Mouse (Mus musculus): ENCODE data around the gene Gbp8.
"Not testable (repeated sequence)": the region's sequence is repeated elsewhere in the genome, so short reads cannot be mapped to it uniquely, and the experiment has no call there.

The Gbp8 gene

DNA sequence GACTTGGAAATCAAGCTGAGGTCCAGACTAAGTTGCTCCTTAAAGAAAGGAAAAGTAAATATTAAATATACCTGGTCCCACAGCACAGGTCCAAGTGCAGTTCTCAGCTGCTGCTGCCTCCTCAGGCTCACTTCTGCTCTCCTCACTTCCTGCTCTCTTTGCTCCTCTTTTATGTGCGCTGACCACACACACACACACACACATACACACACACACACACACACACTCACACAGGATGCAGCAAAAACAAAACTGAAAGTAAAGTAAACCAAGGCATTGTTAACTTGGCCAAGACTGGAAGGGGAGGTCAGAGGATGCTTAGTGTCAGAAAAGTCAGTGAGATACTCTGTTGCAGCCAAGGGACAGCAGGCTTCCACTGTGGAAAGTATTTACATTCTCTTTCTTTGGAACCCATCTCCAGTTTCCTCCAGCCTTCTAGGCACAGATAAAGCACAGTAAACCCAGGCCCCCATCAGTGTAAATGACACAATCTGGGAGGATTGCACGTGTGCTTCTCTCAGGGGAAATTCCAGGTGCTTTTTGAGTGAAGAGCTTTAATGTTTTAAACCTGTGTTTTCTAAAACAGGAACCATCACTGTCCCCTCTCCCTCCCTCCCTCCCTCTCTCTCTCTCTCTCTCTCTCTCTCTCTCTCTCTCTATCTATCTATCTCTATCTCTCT is at the start of gene Gbp8, which contains the start of the genes Gbp9 and Gbp4:
Gene Gbp8 (minus strand): TSS at position 132 of the 680 bp plus-strand sequence.
Gene Gbp9 (minus strand): TSS at position 131 of the 680 bp plus-strand sequence.
Gene Gbp4 (minus strand): TSS at position 178 of the 680 bp plus-strand sequence.
- peak; percentile 30 for DNase-seq (ENCODE audit: low read depth)

DNA sequence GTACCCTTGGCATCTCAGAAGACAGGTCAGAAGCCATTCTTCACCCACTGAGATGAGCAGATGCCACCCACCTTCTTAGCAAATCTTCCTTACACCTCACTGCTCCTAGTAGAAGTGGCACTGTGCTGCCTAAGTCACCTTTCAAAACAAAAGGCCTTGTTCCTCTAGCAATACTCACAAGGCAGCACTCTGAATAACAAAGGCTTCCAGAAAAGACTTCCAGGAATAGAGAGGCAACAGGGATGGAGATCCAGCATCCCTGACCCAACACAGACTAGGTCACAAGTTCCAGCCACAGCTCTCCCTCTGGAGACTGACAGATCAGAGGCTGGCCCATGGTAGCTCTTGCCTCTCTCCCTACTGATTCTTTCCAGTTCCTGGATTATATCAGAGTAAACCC is 42.1 kb upstream of the Gbp8 start:
- DNase-seq (ENCODE audit: low read depth), result no peak

DNA sequence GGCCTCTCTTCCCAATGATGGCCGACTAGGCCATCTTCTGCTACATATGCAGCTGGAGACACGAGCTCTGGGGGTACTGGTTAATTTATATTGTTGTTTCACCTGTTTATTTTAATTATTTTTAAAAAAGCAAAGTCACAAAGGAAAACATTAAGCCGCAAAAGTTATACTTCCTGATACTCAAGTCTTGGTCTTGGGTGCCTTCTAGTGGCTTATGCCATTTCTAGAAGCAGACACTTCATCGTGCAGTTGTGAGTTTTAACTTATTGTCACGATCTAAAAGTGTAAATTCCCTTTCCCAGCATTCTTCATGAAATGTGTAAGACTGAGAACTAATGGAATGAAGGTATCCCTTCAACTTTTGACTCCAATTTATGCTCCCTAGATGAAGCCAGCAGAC is 17.2 kb upstream of the Gbp8 start:
- peak; percentile 3 for DNase-seq (ENCODE audit: low read depth)

DNA sequence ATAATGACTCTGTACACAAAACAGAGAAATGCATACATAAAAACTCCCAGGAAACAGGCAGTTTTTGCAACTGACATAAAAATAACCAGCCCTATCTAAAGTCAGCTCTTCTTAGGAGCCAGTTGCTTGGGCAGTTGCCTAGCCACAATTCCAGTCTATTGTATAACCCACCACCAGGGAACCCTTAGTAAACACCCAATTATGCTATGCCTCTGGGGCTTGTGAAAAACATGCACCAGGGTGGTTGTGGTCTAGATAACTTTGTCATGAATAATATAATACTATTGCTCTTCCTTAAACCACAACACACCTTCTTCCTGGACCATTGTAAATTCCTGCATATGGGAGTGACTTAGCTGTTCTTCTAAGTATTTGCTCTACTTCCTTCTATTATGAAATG is 14.7 kb upstream of the Gbp8 start:
- DNase-seq (ENCODE audit: low read depth), result no peak

DNA sequence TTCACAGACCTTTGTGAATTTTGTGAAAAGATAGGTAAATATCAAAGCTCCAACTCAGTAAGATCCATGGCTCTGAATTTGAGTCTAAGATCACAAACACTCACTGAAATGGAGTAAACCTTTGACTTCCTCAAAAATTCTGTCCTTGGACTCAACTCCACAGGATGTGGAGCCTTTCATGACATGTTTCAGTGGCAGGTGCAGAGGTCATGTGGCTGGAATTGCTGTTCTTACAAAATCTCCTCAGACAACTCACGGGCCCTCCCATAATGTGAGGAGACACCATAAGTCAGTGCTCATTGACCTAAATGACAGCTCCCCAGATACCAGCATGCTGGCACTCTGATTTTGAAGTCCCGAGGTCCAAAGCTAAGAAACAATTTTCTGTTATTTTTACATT is 8.7 kb upstream of the Gbp8 start:
- not testable (repeated sequence) for DNase-seq (ENCODE audit: low read depth)

DNA sequence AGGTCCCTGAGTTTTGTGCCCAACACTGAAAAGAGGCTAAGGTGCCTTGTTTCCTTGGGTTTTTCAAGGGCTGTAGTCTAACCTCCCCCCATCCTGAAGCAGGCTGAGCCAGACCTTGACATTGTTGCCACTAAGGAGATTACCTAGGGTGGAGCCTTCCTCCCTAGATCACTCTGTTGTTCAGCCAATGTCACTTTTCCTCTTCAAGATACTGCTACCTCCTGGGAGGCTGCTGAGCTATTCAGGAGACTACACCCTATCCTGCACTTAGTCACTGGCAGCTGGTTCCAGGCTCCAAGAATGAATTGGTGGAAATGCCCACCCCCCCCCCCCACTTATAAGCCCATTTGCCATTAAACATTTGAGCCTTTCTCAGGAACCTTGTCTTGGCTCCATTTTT is 7.1 kb upstream of the Gbp8 start:
- no peak for DNase-seq (ENCODE audit: low read depth)

DNA sequence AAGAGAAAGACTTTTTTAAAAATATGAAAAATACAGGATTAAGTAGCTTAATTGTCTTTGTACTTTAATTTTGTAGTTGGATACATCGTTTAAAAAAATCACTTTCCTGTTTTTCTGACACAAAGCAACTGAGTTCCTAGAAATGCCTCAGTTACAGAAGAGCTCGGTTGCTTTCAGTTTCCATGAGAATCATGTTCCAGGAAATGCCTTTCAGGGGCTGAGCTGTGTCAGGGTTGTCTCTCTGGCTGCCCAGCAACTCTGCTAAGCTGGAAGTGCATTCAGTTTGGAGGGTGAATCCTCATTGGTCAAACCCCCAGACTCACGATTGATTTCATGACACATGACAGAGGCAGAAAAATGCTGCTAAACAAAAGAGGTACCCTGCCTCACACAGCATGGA is 6.4 kb upstream of the Gbp8 start:
- not testable (repeated sequence) for DNase-seq (ENCODE audit: low read depth)

DNA sequence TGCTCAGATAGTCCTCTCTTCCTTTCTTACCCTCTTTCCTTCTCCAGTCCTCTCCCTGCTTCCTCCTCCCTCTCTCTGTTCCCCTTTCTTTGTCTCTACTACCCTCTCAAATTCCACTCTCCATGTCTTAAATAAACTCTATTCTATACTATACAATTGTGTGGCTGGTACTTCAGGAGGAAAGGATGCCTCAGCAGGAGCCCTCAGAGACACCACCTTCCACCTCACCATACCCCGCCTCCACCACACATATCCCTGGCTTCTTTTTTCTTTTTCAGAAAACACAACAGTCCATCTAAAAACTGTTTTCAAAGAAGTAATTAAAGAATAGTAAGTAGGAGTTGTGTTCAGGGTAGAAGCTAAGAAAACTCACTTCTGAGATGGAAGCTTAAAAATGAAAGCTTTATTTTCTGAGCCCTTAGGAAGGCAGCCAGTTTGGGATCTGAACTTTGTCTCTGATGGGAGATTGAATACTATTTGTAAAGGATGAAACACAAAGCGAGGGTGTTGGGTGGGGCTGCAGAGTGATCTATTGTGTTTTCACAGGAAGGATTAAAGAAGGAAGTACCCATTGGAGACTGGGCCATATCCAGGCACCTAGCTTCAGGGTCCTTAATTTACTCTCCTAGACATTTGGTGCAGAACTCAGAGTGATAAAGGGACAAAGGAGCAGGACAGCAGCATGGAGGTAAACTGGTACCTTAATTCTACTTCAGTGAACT is 910 bp upstream of the Gbp8 start:
- DNase-seq (ENCODE audit: low read depth), result not testable (repeated sequence)

DNA sequence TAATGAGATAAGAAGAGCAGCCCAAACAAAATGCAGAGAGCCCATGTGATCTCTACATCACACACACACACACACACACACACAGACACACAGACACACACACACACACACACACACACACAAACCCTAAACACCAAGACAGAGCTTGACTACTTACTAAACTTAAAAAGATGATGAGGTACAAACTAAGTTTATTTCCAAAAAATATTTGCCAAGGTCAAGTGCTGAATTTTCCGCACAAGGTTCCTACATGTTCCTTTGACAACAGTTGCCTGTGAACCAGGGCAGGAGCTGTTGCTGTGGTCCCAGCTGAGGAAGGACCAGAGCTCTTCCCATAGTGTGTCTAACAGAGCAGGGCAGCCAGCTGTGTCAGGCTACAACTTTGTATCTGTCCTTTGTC is 434 bp downstream of the Gbp8 start:
- no peak for DNase-seq (ENCODE audit: low read depth)

DNA sequence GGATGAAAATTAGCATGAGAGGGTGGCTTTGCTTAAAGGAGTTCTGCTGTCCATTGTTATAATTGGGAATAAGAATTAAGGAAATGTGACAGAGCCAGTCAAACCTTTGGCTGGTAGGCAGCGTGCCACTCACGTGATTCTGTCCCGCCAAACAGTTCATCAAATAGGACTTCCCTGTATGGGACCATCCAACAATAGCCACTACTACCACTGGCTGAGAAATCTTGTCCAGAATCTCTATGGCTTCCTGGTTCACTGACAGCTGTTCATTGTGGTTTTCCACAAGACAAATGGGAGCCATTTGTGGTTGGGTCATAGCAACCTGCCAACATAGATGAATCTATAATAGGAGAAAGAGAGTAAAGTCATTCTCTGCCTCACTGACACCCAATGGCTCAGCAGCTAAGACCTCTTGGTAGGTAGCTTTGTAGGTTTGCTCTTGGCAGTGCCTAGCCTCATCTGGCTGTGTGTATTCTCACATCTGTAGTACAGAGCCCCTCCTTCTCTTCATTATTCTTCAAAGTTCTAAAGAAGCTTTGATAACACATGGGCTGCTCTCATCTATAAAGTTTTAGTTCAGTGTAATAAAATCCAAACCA is 2.5 kb downstream of the Gbp8 start:
- peak; percentile 57 for DNase-seq (ENCODE audit: low read depth)

DNA sequence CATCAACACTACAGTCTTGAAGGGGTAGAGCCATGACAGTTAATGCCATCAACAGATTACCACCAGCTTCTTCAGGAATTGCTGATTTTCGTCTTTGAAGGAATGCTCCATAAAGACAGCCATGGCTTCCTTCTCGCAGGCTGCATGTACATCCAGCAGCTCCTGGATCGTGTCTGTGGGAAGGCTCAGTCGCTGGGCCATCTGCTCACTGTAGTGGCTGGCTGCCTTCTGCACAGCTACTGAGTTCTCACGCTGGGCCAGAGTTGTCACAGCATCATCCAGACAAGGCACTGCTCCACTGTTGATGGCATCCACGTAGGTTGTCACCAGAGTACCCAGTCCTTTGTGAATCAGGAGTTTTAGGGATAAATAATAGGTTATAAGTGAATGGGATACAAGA is 17.6 kb downstream of the Gbp8 start:
- not testable (repeated sequence) for DNase-seq (ENCODE audit: low read depth)

DNA sequence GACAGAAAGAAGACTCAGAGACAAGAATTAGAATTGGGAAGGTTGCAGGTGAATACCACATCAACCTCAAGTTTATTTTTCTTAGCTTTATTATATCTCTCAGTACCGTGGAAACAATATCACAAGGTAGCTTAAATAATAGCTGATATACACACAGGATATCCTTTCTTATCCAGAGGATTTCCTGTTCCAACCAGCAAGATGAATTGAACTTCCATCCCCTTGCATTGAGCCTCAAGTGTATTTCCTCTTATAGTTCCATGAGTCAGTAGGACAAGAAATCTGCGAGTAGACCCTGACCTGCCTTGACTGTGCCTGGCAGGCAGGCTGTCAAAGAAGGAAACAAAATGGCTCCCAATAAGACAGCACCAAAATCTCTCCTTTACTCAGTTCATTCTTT is 23.6 kb downstream of the Gbp8 start:
- no peak for DNase-seq (ENCODE audit: low read depth)

DNA sequence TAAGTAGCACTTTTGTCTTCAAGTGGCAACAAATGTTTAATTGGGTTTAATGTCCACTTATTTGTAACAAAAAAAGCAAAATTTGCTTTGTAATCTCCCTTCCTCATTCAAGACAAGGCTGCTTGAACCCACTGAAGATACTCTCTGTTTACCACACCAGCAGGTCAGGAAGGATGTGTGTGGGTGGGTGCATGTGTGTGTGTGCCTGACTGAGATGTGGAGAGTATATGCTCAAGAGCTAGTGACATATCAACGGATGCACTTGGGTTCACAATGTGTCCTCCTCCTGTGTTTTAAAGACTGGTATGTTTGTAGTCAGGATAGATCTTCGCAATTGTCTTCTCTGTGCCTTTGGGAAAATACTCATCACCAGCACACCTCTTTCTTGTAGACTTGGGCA is 24.6 kb downstream of the Gbp8 start:
- no peak for DNase-seq (ENCODE audit: low read depth)

DNA sequence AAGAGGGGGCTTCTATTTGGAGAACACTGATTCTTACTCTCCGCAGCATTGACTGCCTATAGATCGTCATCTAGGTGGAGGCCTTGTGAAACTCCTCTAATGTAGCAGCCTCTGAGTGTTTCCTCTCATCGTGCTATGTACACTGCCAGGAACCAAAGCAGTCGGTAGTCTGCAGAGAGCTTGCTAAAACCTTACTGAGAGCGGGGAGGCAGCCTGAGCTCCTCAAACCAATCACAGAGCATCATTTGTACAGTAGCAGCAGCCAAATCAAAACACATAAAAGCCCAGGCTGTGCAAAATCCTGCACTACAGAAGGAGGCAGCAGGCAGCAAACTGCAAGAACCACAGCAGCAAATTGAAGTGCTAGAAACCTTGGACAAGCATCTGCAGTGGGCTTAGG is 25.7 kb downstream of the Gbp8 start:
- no peak for DNase-seq (ENCODE audit: low read depth)

DNA sequence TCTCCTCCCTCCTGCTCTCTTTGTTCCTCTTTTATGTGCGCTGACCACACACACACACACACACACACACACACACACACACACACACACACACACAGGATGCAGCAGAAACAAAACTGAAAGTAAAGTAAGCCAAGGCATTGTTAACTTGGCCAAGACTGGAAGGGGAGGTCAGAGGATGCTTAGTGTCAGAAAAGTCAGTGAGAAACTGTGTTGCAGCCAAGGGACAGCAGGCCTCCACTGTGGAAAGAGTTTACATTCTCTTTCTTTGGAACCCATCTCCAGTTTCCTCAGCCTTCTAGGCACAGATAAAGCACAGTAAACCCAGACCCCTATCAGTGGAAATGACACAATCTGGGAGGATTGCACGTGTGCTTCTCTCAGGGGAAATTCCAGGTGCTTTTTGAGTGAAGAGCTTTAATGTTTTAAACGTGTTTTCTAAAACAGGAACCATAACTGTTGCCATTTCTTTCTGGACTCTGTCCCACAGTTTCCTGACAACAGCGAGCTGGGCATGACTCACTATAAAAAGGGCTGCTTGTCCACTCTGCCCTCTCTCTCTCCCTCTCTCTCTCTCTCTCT is 29.0 kb downstream of the Gbp8 start:
- peak; percentile 71 for DNase-seq (ENCODE audit: low read depth)

DNA sequence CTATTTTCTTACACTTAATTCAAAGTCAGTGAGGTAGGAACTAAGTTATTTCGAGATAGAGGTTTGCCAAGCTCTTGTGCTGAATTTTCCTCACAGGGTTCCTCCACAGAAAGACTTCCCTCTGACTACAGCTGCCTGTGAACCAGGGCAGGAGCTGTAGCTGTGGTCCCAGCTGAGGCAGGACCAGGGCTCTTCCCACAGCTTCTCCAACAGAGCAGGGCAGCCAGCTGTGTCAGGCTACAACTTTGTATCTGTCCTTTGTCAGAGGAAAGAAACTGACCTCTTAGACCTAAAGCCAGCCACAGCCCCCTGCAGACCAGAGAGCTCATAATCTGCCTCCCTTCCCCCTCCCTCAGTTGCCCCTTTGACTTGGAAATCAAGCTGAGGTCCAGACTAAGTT is 29.6 kb downstream of the Gbp8 start:
- DNase-seq (ENCODE audit: low read depth), result not testable (repeated sequence)

DNA sequence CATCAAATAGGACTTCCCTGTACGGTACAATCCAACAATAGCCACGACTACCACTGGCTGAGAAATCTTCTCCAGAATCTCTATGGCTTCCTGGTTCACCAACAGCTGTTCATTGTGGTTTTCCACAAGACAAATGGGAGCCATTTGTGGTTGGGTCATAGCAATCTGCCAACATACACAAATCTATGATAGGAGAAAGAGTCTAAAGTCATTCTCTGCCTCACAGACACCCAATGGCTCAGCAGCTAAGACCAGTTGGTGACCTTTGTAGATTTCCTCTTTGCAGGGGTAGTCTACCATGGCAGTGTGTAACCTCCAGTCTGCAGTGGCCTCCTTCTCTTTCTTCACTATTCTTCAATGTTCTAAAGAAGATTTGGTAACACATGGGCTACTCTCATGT is 33.7 kb downstream of the Gbp8 start:
- DNase-seq (ENCODE audit: low read depth), result peak; percentile 50

DNA sequence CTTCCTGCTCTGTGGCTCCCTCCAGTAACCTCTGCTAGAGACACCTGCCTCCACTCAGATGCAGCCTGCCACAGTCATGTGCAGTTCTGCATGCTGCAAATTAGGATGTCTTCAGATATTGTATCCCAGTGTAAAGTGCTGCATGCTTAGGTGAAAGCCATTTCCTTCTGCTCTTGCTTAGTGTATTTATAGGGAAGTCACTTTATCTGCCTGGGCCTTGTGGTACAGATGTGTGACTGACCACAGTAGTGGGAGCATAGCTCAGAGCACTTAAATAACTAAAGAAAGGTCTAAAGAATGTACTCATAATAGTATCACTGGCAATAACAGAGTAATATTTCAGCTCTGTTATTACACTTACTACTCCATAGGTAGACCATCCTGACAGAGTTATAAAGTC is 57.4 kb downstream of the Gbp8 start:
- DNase-seq (ENCODE audit: low read depth), result no peak

DNA sequence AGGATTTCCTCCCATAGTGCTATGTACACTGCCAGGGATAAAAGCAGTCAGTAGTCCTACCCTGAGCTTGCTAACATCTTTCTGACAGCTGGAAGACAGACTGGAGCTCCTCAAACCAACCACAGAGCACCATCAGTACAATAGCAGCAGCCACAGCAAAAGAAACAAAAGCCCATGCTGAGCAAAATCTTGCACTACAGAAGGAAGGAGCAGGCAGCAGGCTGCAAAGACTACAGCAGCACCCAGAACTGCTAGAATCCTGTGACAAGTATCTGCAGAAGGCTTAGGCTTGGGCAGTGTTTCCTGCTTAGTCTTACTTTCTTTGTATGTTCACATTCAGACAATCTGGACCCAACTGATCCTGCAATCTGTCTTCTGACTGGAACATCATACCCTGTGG is 71.0 kb downstream of the Gbp8 start:
- DNase-seq (ENCODE audit: low read depth), result not testable (repeated sequence)

DNA sequence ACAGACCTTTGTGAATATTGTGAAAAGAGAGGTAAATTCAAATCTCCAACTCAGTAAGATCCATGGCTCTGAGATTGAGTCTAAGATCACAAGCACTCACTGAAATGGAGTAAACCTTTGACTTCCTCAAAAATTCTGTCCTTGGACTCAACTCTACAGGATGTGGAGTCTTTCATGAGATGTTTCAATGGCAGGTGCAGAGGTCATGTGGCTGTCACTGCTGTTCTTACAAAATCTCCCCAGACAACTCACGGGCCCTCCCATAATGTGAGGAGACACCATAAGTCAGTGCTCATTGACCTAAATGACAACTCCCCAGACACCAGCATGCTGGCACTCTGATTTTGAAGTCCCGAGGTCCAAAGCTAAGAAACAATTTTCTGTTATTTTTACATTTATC is 74.9 kb downstream of the Gbp8 start:
- DNase-seq (ENCODE audit: low read depth), result not testable (repeated sequence)

DNA sequence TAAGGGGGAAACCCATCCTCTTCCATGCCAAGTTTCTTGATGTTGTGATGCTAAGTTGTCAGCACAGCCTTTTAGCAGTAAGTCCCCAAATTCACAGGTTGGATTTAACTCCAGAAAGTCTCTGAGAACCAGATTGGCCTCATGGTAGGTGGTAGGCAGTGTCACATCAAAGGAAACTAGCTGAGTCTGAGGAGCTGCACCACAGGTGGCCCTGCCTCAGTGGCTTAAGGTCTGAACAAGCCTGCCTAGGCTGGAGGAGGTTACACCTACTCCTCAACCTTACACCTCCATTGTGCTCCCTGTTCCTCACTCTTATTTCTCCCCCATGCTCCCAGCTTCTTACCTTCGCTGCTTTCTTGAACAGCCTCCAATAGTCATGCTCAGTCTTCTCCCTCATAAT is 76.0 kb downstream of the Gbp8 start:
- no peak for DNase-seq (ENCODE audit: low read depth)

DNA sequence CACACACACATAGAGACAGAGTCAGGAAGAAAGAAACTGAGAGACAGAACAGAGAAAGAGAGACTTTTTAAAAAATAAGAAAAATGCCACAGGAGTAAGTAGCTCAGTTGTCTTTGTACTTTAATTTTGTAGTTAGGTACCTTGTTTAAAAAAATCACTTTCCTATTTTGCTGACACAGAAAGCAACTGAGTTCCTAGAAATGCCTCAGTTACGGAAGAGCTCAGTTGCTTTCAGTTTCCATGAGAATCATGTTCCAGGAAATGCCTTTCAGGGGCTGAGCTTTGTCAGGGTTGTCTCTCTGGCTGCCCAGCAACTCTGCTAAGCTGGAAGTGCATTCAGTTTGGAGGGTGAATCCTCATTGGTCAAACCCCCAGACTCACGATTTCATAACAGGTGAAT is 76.9 kb downstream of the Gbp8 start:
- not testable (repeated sequence) for DNase-seq (ENCODE audit: low read depth)

DNA sequence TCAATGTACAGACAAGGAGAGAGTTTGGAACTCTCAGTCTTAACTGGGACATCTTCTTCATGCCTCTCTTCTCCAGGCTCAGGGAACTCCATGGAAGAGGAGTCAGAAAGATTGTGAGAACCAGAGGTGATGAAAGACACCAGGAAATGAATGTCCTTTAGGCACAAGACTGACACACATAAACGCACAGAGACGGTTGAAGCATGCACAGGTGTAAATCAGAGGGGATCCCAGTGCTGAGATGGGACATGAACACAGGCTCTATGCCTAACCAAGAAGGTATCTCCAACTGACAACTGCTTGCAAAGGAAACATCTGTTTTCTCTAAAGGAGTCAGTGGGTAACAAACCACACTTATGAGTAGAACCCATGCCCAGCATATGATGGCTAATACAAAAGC is 79.1 kb downstream of the Gbp8 start:
- no peak for DNase-seq (ENCODE audit: low read depth)

All from 416B (cell line).